Mouse (Mus musculus): Measurements from ENCODE around the gene AI987944. TPM values are rescaled to one million over a fixed set of nuclear protein-coding genes. Genes with fewer than 3 reads are reported as not detected.

AI987944 gene
- polyA plus RNA-seq (2014; fragmentation: Illumina TruSeq; extraction: RNeasy Lipid Tissue Mini Kit (QIAGEN cat#74804)), result 87.4 TPM

GRCm38 (mm10) chr7:41393048-41393971 is at the start of gene AI987944:
Gene AI987944, minus strand, starts transcription at chr7:41393379.

Other genes with a start within 250 kb of the AI987944 start
- gene Gm5592, start 239.5 kb downstream of the AI987944 start, polyA plus RNA-seq (2014; fragmentation: Illumina TruSeq; extraction: RNeasy Lipid Tissue Mini Kit (QIAGEN cat#74804)), result not detected
- gene Vmn2r57, start 55.3 kb upstream of the AI987944 start, polyA plus RNA-seq (2014; fragmentation: Illumina TruSeq; extraction: RNeasy Lipid Tissue Mini Kit (QIAGEN cat#74804)), result 1.00 TPM
- gene Gm20449, start 106.0 kb upstream of the AI987944 start, polyA plus RNA-seq (2014; fragmentation: Illumina TruSeq; extraction: RNeasy Lipid Tissue Mini Kit (QIAGEN cat#74804)), result 0.17 TPM
- gene AW146154, start 106.5 kb upstream of the AI987944 start, polyA plus RNA-seq (2014; fragmentation: Illumina TruSeq; extraction: RNeasy Lipid Tissue Mini Kit (QIAGEN cat#74804)), result 26.7 TPM
- 0.83 TPM for gene Gm6871, start 180.3 kb upstream of the AI987944 start, polyA plus RNA-seq (2014; fragmentation: Illumina TruSeq; extraction: RNeasy Lipid Tissue Mini Kit (QIAGEN cat#74804))
- 60.4 TPM for gene 2610021A01Rik, start 205.9 kb upstream of the AI987944 start, polyA plus RNA-seq (2014; fragmentation: Illumina TruSeq; extraction: RNeasy Lipid Tissue Mini Kit (QIAGEN cat#74804))
- 65.3 TPM for gene Zfp788, start 239.8 kb upstream of the AI987944 start, polyA plus RNA-seq (2014; fragmentation: Illumina TruSeq; extraction: RNeasy Lipid Tissue Mini Kit (QIAGEN cat#74804))

All from ovary, adult 10 weeks (tissue).